Mouse (Mus musculus): ENCODE data around the gene Gm5155. TPM values are rescaled to one million over a fixed set of nuclear protein-coding genes. Genes with fewer than 3 reads are reported as not detected.
"Not testable (repeated sequence)": the region's sequence is repeated elsewhere in the genome, so short reads cannot be mapped to it uniquely, and the experiment has no call there.

Gene Gm5155
- not detected for total RNA-seq (2021)

GRCm38 (mm10) chr7:17871467-17871866 is at the start of gene Gm5155:
Gene Gm5155 (plus strand): TSS chr7:17871767.
- DNase-seq: no peak

GRCm38 (mm10) chr7:17870776-17871175 is 791 bp upstream of the Gm5155 start:
- no peak for DNase-seq

- not testable (repeated sequence) for DNase-seq
Measured at GRCm38 (mm10) chr7:17895341-17895740, 23.8 kb downstream of the Gm5155 start.

- DNase-seq: no peak
Measured at GRCm38 (mm10) chr7:17903146-17903915, 31.8 kb downstream of the Gm5155 start.

Other genes with a start within 250 kb of the Gm5155 start
- not detected for gene Ceacam5, start 158.5 kb upstream of the Gm5155 start, total RNA-seq (2021)
- gene Ceacam14, start 59.1 kb upstream of the Gm5155 start, total RNA-seq (2021): not detected
- not detected for gene Ceacam11, start 100.4 kb downstream of the Gm5155 start, total RNA-seq (2021)
- not detected for gene Ceacam13, start 138.1 kb downstream of the Gm5155 start, total RNA-seq (2021)
- not detected for gene Ceacam12, start 194.2 kb downstream of the Gm5155 start, total RNA-seq (2021)